Mouse (Mus musculus) layer of hippocampus, postnatal 14 days (tissue): ENCODE data around the gene Dnmt3a. TPM values are rescaled to one million over a fixed set of nuclear protein-coding genes. Genes with fewer than 3 reads are reported as not detected.

ENCODE experiments used
- DNase-seq, 2 experiments: peaks; one replicate each; pipeline ENCODE4 v3.0.0; 2021 to 2022; ENCODE audit warnings: low spot score in 2 of 2, mixed read lengths in 1 of 2
- total RNA-seq, 2 experiments: library from RNA; stranded (reverse); gene quantifications; 2 replicates each; pipeline ENCODE4 v1.2.3; 2021

Gene Dnmt3a
- total RNA-seq, 2 experiments from 2014 or later, result 272 to 273 TPM

- no peak for DNase-seq
Observed at GRCm38 (mm10) chr12:3851179-3851578, 45.4 kb downstream of the Dnmt3a start.

DNA sequence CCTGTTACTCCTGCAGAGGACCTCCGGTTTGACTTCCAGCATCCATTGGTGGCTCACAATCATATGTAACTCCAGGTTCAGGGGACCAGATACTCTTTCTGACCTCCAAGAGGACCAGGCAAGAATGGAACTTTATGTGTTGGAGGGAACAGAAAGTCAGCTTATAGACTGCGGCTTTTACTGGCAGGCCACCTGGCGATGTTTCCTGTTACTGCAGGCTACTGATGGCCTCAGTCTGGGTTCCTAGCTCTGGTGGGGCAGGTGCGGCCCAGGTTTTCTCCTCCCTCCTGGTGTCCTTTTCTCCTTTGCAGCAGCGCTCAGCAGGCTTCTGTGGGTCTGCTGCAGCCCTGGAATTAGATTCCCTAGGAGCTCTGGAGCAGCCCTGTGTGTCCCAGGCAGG lies 46.7 kb downstream of the Dnmt3a start:
- no peak for DNase-seq

- DNase-seq, result no peak
Observed at GRCm38 (mm10) chr12:3854419-3854818, 48.6 kb downstream of the Dnmt3a start.

DNA sequence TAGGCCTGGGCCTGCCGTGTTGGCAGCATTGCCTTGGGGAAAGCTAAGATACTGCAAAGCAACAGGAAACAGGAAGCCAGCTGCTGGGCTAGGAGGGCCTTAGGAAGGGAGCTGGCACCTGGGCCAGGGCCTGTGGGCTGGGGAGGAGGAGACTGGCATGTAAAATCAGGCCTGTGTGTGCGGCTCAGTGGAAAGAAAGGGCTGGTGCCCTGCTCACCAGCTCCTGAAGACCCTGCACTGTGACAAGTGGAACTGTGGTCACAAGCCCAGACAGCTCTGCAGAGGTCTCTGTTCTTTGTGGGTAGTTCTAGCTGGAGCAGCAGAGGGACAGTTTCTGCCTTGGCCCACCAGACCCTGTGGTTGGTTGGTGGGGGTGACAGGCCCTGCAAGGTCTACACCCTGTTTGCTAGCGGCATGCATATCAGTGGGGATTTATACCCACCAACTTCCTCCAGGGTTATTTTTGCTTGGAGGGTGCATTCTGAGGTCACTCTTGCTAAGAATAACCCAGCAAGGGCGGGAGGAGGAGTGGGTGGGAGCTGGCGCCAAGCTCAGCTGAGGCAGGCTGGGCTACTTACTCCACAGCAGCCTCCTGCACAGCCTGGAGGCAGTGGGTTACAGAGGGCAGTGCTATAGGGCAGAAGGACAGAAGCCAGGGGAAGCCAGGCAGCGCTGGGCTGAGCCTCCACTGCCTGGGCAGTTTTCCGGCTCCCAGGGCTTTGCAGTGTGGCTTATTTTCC lies 50.1 kb downstream of the Dnmt3a start:
- DNase-seq, result no peak

GRCm38 (mm10) chr12:3856748-3857147 lies 50.9 kb downstream of the Dnmt3a start:
- DNase-seq, result no peak

DNA sequence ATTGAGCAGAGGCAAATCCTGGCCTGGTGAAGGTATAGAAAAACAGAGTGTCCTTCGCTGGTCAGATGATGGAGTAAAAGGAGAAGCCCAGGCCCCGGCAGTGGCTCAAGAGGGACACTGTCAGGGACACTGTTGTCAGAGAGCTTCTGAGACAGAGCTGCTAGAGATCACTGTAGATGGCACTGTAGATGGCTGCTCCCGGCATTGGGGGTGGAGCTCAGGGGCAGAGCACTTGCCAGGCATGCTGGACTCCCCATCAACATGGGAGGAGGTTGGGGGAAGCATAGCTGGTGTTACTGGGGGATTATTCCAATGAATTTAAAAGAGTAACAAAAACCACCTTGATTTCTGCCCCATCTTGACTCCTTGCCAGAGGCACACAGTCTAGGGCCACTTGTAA lies 51.4 kb downstream of the Dnmt3a start:
- no peak for DNase-seq

DNA sequence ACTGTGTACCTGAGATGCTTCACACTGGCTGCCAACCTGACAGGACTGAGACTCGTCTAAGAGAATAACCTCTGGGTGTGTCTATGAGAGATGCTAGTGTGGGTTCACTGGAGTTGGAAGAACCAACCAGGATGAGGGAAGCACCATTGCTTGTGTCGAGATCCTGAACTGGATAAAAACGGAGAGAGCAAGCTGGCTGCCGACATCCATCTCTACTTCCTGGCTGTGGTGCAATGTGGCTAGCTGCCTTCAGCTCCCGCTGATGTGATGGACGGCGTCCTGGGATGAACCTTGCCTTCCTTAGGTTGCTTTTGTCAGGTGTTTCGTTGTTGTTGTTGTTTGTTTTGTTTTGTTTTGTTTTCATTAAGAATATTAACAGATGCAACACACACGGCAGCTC lies 52.0 kb downstream of the Dnmt3a start:
- DNase-seq, result no peak

DNA sequence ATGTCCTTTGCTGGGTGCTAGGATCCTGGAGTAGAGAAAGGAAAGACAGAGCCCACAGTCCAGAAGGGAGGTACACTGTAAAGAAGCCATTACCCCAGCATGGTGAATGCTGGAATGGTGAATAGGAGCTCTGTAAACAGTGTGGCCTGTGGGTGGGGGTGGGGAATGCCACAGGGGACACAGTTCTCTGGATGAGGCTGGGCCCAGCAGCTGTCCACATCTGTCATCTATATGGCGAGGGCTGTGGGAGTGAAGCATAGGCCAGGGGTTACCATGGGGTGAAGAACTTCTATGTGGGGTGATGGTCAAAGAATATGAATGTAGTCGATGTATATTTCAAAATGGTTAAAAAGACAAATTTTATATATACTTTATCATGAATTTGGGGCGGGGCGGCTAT lies 52.9 kb downstream of the Dnmt3a start:
- no peak for DNase-seq

GRCm38 (mm10) chr12:3859545-3859944 lies 53.7 kb downstream of the Dnmt3a start:
- DNase-seq, result no peak

- no peak for DNase-seq
Observed at GRCm38 (mm10) chr12:3860005-3860404, 54.2 kb downstream of the Dnmt3a start.

- no peak for DNase-seq
Observed at GRCm38 (mm10) chr12:3861665-3862228, 55.9 kb downstream of the Dnmt3a start.

DNA sequence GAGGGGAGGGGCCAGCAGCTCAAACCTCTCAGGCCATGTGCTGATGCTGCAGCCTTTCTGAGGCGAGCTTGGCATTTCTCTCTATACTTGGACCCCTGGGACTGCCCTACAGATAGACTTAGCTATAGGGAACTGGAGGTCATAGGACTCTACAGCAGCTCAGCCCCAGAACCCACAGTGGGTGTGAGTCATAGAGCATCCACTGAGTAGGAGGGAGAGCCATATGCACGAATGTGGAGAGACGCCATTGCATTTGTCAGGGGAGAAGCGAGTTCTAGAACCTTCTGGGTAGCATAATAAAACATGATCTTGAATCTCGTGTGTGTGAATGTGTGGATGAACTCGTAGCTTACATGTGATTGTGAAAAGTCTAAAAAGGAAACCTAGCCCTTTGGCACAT lies 56.4 kb downstream of the Dnmt3a start:
- DNase-seq, result no peak

DNA sequence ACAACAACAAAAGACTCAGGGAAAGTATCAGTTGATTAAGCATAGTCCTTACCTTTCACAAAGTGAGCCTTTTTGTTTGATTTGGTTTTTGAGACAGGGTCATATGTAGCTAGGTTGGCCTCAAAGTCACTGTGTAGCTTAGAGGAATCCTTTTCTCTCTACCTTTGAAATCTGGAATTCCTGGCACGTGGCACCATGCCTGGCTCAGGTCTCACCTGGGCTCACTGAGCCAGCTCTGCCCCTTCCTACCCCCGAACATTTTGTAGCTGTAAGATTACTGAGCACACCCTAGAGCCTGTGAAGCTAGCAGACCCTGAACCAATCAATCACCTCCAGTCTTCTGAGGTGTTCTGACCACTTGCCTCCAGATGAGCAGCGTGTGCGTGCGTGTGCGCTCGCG lies 58.4 kb downstream of the Dnmt3a start:
- DNase-seq, result no peak

GRCm38 (mm10) chr12:3865594-3865993 lies 59.8 kb downstream of the Dnmt3a start:
- no peak for DNase-seq

GRCm38 (mm10) chr12:3866654-3867370 lies 61.0 kb downstream of the Dnmt3a start:
- DNase-seq, result no peak

- DNase-seq, result no peak
Observed at GRCm38 (mm10) chr12:3868115-3868514, 62.3 kb downstream of the Dnmt3a start.

- DNase-seq, result peak in 1 of 2 experiments; percentile 51
Observed at GRCm38 (mm10) chr12:3868676-3869458, 63.1 kb downstream of the Dnmt3a start.

GRCm38 (mm10) chr12:3870024-3870423 lies 64.2 kb downstream of the Dnmt3a start:
- DNase-seq, result no peak

GRCm38 (mm10) chr12:3870859-3871462 lies 65.2 kb downstream of the Dnmt3a start:
- DNase-seq, result no peak

DNA sequence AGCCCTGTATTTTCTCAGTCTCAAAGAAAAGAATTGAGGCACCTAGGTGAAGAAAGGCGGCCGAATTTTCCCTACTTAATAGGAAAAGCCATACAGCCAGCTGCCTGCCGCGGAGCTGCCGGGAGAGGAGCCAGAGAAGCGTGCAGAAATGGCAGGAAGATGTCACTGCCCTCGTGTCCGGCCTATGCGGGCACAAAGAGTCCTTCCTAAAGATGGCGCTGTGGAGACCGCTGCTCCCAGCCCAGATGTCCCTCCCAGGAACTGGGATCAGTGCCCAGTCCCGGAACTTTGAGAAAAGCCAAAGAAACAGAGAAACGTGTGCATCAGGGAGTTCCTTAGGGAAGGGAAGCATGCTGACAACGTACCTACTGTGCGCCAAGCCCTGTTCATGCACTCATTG lies 65.8 kb downstream of the Dnmt3a start:
- peak; percentile 69 to 82 for DNase-seq
